Mouse (Mus musculus) hematopoietic stem cell, adult 5-6 weeks (primary cell): ENCODE results near the gene Wasf2. TPM values are rescaled to one million over a fixed set of nuclear protein-coding genes. Genes with fewer than 3 reads are reported as not detected.
"Not testable (repeated sequence)": the region's sequence is repeated elsewhere in the genome, so short reads cannot be mapped to it uniquely, and the experiment has no call there.

Source experiments
- ATAC-seq, 2 experiments: fragments of 125-278 bp in 1 of 2; replicated peaks in 1 of 2; 2 replicates each; pipeline ENCODE4 v1.8.0; 2016 to 2017; ENCODE audit warnings: inconsistent platforms in 2 of 2, mild to moderate bottlenecking in 2 of 2, moderate number of reproducible peaks in 2 of 2, low read depth in 1 of 2, moderate TSS enrichment in 1 of 2; ENCODE audit not compliant: low FRiP score in 2 of 2, poor library complexity in 2 of 2, severe bottlenecking in 2 of 2, insufficient read depth in 1 of 2, low TSS enrichment in 1 of 2
- total RNA-seq: library from RNA; stranded (forward); fragments of 172-1452, 232-1000 nt; gene quantifications from 2 replicates; pipeline ENCODE4 v1.2.3, GENCODE M21; 2017

The Wasf2 gene
- total RNA-seq, 1 experiment from 2014 or later, result 46.9 TPM

DNA sequence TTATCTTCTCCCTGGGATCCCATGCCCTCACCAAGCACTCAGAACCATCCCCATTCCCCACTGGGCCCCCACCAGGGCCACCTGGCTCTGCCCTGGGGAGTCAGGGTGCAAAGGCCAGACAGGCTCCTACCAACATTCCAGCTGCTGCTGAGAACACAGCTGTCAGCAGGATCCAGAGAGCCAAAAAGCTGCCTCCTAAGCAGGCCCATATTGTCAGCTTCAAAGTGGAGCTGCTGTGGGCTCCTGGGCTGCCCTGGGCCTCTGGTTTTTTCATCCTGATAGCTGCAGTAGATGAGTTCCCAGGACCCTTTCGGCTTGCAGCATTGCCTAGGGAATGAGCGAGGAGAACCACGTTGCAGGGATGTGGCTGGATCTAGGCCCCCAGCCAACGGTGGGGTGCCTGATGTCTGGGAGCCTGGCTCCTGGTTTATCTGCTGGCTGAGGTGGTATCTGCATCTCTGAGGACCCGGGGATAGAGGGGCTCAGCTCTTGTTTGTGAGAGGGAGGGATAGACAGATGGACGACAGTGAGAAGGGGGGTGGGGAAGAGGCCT, 36.7 kb upstream of the Wasf2 start:
- ATAC-seq, result no peak

DNA sequence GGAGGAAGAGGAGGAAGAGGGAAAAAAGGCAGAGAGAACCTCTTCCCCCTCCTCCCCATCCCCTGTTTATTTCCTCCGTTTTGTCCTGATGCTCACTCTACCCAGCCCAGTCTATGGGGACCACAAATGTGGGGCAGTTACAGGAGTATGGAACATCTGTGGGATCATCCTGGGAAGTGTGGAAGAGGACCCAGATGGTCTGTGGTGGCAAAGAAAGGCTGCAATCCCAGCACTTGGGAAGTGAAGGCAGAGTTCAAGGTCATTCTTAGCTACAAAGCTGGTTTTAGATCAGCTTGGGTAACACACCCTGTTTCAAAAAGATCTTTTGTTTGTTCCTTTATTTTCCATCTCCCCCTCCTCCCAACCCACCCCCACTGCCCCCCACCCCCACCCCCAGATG, 36.0 kb upstream of the Wasf2 start:
- ATAC-seq, result no peak

DNA sequence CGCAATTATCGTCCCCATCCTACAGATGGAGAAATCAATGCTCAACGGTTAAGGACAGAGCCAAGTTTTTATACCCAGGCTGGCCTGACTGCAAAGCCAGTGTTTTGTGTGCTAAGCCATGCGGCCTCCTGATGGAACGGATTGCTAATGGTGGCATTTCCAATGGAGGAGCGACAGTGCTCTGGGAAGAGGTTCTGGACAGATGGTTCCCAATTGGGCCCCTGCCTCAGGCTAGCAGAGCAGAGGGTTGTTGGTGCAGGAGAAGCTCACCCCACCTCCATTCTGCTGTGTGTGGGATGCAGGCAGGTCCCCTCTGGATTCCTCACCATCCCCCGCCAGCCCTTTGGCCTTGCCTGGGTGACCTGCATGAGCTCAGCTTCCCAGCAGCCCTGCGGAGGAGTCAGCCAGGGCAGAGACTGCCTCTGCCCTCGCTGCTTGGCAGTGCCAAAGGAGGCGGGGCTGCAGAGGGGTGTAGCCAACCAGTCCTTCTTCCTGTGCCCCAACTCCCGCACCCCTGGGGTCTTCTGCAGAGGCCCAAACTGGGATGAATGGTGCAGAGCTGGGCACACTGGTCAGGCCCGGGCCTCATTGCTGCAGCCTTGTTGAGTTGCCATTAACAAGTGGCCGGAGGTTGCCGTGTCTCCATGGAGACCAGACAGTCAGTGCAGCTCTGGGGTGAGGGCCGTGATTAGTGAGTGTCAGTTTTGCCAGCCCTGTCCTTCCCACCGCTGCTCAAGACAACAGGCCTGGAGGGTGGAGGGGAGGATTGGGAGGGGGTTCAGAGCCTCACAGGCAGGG, 35.2 kb upstream of the Wasf2 start:
- ATAC-seq, result peak; percentile 49 to 76

DNA sequence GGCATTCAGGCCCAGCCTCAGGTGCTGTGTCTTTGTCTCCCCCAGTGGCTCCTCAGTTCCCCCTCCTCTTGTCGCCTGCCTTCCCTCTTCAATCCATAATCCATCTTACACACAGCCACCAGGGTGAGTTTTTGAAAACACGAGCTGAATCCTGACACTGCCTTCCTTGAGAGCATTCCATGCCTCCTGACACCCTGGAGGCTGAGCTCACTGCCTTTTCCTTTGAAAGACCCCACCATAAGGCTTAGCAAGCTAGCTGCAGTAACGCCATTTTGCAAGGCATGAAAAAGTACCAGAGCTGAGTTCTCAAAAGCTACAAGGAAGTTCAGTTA, 34.6 kb upstream of the Wasf2 start:
- ATAC-seq, result not testable (repeated sequence)

DNA sequence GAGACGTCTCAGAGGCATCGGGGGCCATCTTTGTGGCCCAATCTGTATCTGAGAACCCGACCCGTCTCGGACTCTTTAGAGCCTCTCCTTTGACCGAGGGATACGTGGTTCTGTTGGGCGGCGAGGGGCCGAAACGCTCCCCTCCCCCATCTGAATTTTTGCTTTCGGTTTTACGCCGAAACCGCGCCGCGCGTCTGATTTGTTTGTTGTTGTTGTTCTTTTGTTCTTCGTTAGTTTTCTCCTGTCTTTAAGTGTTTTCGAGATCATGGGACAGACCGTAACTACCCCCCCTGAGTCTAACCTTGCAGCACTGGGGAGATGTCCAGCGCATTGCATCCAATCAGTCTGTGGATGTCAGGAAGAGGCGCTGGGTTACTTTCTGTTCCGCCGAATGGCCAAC, 33.6 kb upstream of the Wasf2 start:
- not testable (repeated sequence) for ATAC-seq

DNA sequence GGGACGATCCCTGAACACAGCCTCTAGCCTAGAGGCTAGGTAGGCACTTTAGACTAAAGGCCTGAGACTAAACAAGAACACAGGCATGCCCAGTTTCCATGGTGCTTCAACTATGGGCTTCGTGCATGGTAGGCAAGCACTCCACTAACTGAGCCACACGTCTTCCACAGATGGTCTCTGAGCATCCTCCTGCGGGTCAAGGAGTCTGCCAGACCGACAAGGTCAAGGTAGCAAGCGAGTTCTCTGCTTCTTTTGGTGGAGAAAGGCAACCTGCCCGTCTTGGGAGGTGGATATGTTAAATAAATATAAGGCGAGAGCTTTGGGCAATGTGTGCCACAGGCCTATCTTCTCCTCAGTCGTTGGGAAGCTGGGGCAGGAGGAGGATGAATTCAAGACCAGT, 28.6 kb upstream of the Wasf2 start:
- ATAC-seq, result no peak

DNA sequence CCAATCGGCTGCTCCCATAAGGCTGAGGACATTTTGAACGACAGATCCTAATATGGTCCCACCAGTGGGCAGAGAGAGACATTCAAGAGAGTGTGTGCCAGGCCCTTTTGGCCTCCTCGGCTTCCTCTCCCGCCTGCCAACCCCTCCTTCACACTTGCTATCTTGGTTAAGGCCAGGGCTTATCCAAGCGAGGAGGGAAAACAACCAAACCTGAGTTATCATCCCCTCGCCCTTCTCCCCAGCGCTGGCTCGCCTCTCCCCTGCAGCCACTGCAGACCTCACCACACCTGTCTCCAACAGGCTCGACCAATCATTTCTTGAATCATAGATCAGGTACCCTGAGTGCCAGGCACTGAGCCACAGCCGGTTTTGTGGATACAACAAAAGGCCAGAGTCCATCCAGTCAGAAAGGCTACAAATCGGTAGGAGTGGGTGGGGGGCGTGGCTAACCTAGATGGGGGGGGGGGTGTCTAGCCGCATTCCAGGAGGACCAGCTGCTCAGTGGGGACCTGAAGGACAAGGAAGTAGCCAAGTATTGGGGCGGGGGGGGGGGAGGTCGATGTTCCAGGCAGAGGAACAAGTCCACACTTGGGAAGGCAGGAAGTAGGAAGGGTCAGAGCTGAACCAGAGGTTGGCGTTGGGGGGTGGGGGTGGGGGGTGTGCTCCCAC, 26.6 kb upstream of the Wasf2 start:
- no peak for ATAC-seq

DNA sequence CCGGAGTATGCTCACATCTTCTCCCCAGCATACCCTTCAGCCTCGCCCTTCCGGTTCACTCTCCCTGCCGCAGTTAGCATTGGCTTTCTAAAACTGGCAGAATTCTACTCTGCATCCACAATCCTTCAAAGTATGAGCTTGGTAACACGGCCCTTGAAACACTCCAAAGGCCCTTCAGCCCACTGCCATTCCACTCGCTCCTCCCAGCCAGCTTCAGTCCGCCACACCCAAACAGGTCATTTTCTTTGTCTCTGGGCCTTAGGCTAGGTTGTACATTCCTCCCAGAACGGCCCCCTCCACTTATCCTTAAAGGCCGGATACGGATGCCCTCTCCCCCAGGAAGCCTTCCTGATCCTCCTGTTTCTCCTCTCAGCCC, 26.1 kb upstream of the Wasf2 start:
- no peak for ATAC-seq

DNA sequence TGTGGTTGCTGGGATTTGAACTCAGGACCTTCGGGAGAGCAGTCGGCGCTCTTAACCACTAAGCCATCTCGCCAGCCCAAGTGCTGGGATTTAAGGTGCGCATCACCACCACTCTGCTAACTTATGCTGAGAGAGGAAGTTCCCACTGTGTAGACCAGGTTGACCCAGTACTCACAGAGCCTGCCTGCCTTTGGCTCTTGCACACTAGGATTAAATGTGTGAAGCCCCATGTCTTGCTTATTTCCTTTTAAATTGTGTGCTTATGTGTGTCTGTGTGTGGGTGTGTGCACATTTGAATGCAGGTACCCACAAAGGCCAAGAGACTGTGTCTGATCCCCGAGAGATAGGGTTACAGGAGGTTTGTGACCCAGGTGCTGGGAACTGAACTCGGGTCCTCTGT, 23.6 kb upstream of the Wasf2 start:
- ATAC-seq, result no peak

DNA sequence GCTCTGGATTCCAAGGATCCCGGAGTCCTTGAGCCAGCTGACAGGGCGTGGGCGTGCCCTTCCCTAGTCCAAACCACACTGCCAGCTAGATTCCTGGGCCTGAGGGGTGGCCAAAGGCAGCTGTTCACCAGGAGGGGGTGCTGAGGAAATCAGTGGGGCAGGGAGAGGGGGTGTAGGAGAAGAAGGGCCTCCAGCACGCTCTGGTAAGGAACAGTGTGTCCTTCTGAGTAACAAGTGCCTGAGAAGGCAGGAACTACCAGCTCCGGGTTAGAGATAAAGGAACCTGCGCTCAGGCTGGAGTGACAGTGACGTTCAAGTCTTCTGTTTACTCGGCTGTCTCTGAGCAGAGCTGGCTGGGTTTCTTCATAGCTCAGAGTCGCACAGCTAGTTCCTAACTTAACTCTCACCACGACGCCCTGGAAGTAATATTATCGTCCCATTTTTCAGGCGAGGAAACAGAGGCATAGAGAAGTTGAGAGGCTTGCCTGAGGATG, 22.5 kb upstream of the Wasf2 start:
- ATAC-seq, result no peak

DNA sequence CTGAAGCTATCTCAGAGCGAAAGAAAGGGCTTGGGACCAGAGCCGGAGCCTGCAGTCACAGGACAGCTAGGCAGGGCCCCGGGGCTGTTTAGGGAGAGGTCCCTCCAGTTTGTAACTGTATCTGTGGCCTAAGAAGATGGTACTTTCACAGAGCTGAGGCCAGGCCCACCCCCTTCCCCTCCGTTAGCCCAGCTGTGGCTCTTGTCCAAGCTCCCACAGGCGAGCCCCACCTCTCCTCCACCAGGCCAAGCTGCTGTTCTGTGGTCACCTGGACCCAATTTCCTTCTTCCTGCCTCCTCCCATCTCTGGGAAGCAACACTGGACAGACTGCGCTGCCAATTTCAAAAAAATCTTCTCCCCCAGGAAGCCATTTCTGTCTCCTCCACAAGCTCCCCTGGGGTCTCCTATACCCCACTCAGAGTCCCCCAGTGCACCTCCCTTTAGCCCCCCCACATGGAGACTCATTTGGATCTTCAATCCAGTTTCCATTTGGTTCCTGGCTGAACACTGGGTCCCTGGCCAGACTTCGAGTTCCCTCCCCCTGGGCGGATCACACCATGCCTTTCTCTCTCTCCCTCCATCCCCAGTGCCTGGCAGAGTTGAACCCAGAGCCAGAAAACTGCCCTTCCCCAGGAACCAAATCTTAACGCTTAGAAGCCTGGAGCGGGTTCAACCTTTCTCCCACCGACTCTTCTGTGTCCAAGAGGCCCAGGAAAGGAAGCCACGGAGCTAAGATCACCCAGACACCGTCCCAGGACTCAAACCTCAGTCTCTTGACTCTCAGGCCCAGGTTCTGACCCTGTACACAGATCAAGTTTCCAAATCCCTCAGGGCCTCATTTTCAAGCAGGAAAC, 21.6 kb upstream of the Wasf2 start:
- no peak for ATAC-seq

DNA sequence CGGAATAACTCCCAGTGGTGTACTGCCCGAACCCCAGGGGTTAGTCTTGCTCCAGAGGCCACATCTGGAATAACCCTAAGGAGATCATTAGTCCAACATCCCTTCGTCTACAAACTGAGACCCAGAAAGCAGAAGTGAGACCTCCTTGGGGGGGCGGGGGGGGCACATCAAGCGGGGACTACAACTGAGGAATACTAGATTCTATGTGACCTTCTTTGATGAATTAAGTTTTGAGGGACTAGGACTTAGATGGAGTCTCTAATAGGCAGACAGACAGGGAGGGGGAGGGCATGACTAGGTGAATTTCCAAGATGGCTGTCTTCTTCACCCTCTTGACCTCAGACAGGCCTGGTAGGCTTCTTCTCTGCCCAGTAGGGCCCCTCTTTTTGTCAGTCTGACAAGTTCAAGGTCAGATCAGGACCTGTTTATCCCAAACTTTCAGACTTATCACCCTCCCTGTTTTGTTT, 20.9 kb upstream of the Wasf2 start:
- ATAC-seq, result no peak

DNA sequence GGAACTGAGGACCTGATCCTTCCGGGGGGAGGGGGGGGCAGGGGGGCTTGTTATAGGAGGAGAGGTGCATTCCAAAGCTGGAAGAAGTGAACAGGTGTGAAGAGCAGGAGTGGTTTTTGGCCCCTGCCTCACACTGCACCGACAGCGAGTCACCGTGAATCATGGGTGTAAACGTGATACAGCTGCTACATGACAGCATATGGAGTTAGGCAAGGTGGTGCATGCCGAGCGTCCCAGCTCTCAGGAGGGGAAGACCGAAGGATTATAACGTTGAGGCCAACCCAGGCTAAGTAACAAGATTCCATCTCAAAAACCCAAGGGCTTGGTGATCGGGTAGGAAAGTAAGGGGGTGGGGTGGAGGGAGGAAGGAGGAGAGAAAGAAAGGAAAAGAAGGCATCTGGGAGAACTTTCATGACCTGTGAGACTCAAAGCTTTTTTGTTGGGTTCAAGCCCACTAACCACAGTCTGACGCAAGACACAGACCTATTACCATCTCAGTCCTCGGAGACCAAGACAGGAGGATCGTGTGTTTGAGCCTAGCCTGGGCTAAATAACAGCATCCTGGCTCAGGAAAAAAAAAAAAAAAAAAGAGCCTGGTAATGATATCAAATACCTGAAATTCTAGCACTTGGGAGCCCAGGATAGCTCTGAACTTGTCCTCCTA, 18.0 kb upstream of the Wasf2 start:
- no peak for ATAC-seq

DNA sequence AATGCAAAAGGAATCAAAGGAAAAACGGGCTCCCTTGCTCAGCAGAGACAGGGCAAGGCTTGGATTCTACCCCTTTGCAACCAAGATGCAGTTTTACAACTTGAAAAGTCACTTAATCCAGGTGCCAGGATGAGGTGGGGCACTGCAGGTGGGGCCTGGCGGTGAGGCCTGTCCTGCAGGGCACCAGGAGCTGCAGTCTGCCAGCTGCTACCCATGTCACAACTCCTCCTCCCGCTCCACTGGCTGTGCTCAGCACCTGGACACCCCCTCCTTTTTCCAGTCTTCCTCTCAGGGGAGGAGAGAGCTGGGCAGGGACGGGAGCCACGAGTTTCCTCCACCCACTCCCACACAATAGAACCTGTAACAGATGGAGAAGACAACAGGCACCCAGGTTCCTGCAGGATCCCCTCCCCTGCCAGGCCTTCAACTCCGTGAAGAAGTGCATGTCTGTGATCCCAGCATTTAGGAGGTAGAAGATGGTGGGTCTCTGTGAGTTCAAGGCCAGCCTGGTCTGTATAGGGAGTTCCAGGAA, 16.9 kb upstream of the Wasf2 start:
- no peak for ATAC-seq

DNA sequence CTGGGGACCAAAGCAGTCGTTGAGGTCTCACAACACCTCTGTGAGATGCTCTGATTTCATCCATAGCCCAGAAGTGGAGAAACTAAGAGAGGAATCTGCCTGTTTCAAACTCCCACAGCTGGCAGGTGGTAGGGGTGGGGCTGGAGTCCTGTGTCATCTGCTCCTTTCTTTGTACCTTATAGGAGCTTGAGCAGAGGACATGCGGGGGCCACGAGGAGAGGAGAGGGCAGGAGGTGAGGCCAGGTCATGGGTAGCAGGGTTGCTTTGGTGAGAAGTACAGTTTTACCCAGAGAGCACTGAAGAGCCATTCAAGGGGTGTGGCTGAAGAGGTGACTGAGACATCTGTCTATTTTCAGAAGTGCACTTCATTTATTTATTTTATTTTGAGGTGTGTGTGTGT, 15.5 kb upstream of the Wasf2 start:
- no peak for ATAC-seq

DNA sequence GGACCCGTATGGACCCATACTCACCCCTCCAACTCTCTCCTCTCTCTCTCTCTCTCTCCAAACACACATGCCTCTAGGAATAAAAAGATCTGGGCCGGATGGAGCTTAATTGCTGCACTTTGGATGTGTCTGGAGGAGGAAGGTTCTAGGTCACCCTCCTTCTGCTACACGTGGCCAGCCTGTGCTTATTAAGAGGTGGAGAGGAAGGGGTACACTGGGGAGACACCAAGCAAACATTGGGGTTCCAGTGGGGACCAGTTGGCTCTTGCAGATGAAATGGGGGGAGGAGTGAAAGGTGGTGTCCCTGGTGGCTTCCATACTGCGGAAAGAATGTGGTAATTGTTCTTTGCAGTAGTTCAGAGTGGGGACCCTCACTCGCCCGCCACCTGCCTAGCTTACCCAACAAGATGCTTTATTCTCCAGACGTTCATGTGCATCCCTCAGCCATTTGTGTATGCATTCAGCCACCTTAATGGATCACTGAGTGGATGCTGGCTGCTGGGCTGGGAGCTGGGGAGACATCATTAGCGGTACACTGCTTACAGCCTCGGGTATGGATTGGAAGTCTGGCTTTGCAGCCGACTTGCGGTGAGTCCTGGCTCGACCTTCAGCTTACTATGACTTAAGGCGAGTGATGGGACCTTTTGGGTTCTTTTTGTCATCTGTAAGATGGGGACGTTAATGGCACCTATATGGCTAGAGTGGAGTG, 14.4 kb upstream of the Wasf2 start:
- ATAC-seq, result no peak
